Mouse (Mus musculus) liver, embryonic 15.5 days (tissue): ENCODE measurements around the gene Gpc6. TPM values are rescaled to one million over a fixed set of nuclear protein-coding genes. Genes with fewer than 3 reads are reported as not detected.
"Not testable (repeated sequence)": the region's sequence is repeated elsewhere in the genome, so short reads cannot be mapped to it uniquely, and the experiment has no call there.

ENCODE experiments used
- ATAC-seq: fragments of 200-750 bp; cut with Nextera tagmentation; 2 replicates; pipeline ENCODE4 v1.8.0; 2017; ENCODE audit warnings: moderate number of reproducible peaks, mild to moderate bottlenecking, moderate library complexity; ENCODE audit not compliant: insufficient read depth
- H3K27ac ChIP-seq: fragments of 300-500 bp; sonication (generic); replicated peaks from 2 replicates; pipeline ENCODE4 v1.5.1; 2015; ENCODE audit warnings: mild to moderate bottlenecking, inconsistent platforms
- H3K27me3 ChIP-seq: fragments of 300-500 bp; sonication (generic); 2 replicates; pipeline ENCODE4 v1.6.1; 2015; ENCODE audit warnings: mild to moderate bottlenecking, inconsistent platforms
- H3K36me3 ChIP-seq: fragments of 300-500 bp; sonication (generic); replicated peaks from 2 replicates; pipeline ENCODE4 v1.6.1; 2015; ENCODE audit warnings: moderate library complexity, mild to moderate bottlenecking, inconsistent platforms
- H3K4me1 ChIP-seq: fragments of 300-500 bp; sonication (generic); replicated peaks from 2 replicates; pipeline ENCODE4 v1.6.1; 2015; ENCODE audit warnings: inconsistent platforms
- H3K4me2 ChIP-seq: fragments of 300-500 bp; sonication (generic); 2 replicates; pipeline ENCODE4 v1.6.1; 2015; ENCODE audit warnings: moderate library complexity, mild to moderate bottlenecking, inconsistent platforms
- H3K4me3 ChIP-seq: fragments of 300-500 bp; sonication (generic); replicated peaks from 2 replicates; pipeline ENCODE4 v1.5.1; 2015; ENCODE audit warnings: mild to moderate bottlenecking, inconsistent platforms
- H3K9ac ChIP-seq: fragments of 300-500 bp; sonication (generic); 2 replicates; pipeline ENCODE4 v1.6.1; 2015; ENCODE audit warnings: moderate library complexity, mild to moderate bottlenecking, inconsistent platforms
- H3K9me3 ChIP-seq: fragments of 300-500 bp; sonication (generic); replicated peaks from 2 replicates; pipeline ENCODE4 v1.6.1; 2016; ENCODE audit warnings: inconsistent platforms
- WGBS: fragments of 180-500 bp; shearing (Covaris S2); methylation state at CpG from one replicate; pipeline ENCODE4 v1.1.7; 2015; ENCODE audit warnings: mixed read lengths; ENCODE audit not compliant: insufficient replicate concordance; 5-methylcytosine and 5-hydroxymethylcytosine counted together
- polyA plus RNA-seq: library from polyadenylated mRNA; unstranded; fragments of >200 nt; fragmentation: Nextera tagmentation; extraction: Ambion mirVana; gene quantifications from 2 replicates; pipeline ENCODE4 v1.2.1, GENCODE M21; 2015

Gene Gpc6
- polyA plus RNA-seq, 1 experiment from 2014 or later: 3.4 TPM

DNA sequence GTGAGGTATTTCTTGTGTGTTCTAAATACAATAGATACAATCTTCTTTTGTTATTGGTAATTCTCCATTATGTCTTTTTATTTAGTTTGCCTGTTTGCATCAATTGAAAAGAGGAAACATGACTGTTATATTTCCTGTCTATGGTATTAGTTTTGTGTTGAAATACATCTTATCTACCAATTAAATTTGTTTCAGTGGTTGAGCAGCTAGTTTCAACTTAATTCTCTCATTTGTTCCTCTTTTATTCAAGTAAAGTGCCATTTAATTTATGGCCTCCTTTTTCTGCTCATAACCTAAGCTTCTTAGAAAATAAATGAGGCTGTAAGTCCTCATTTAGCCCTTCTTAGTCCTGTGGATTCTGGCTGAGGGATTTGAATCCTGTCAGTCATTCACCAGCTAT, 489.9 kb downstream of the Gpc6 start:
- Histone ChIP-seq H3K27ac (no peak overlapping the region), H3K36me3 (no peaks in the 10 kb centered on the region), H3K27me3 (no peaks in the 10 kb centered on the region), H3K9ac (no peak overlapping the region), H3K9me3 (no peaks in the 10 kb centered on the region), H3K4me3 (no peak overlapping the region), H3K4me2 (no peak overlapping the region), H3K4me1 (no peaks in the 10 kb centered on the region)
- no peak for ATAC-seq

DNA sequence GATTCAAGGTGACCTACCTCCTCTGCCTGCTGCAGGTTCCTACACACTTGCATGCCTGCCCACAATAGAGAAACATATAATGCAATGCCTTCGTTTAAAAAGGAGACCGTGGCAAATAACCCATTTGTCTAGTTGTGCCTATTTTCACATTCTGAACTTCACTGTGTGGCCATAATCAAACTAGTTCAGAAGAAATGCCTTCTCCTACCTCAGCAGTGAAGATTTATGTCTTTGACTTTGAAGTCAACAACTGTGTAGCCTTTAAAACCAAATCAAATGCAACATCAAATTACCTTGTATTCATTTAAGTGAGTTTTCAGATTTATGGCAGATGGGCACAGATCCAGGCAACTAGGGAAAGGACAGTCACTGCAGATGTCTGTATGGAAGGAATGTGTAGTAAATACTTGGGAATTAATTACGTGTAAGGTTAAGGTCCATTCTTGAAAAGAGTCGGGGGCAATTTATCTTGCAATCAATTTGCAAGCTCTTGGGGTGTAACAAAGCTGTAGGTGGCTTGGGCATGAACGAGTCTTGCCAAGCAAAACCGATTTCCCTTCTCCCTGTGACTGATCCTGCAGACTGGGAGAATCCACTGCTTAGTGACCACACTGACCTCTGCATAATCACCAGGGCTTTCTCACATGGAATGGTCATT, 494.6 kb downstream of the Gpc6 start:
- no peak for ATAC-seq
- H3K9ac ChIP-seq: no peak overlapping the region
- H3K27me3 ChIP-seq: no peaks in the 10 kb centered on the region
- H3K9me3 ChIP-seq: no peaks in the 10 kb centered on the region
- no peak overlapping the region for H3K27ac ChIP-seq
- no peaks in the 10 kb centered on the region for H3K4me1 ChIP-seq
- H3K4me3 ChIP-seq: no peak overlapping the region
- no peak overlapping the region for H3K4me2 ChIP-seq
- no peaks in the 10 kb centered on the region for H3K36me3 ChIP-seq
- WGBS: 62% methylated on average over 6 of the region's 6 CpGs

DNA sequence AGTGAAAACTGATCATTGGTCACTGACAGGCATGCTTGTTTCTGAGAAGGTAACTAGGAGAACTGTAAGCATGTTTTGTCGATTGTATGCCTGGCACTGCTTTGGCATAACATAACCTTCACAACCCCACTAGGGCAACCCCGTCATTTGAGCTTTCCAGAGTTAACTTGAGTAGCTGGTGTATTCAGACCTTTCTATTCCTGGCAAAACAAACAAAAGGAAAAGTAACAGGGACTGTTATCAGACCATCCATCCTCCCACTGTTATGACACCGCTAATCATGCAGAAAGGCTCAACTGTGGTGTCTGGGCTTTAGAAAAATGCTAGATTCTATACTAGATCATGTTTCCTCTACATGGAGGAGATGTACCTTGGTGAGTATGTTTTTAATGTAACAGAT, 496.1 kb downstream of the Gpc6 start:
- no peaks in the 10 kb centered on the region for H3K27me3 ChIP-seq
- WGBS: 55% methylated on average over 3 of the region's 3 CpGs
- no peaks in the 10 kb centered on the region for H3K36me3 ChIP-seq
- no peak overlapping the region for H3K4me2 ChIP-seq
- no peaks in the 10 kb centered on the region for H3K4me1 ChIP-seq
- no peak for ATAC-seq
- no peak overlapping the region for H3K27ac ChIP-seq
- no peak overlapping the region for H3K9ac ChIP-seq
- no peak overlapping the region for H3K4me3 ChIP-seq
- no peaks in the 10 kb centered on the region for H3K9me3 ChIP-seq

DNA sequence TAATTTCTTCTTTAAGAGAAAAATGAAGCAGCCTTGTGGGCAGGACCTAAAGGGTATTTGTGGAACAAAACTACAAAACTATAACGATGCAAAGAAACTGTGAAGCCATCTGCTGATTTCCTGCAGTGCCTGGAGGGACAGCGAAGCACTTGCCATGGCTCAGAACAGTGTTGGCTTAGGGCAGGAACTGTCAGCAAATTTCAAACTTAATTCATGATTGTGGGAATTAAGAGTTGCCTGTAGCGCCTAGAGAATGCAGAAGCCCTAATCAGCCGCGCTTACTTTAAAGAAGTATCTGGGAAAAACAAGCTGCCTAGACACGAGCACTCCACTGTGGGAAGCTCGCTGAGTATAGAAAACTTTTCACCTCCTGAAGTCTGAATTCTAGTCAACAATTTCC, 501.0 kb downstream of the Gpc6 start:
- Histone ChIP-seq H3K9me3 (no peaks in the 10 kb centered on the region), H3K36me3 (no peaks in the 10 kb centered on the region), H3K9ac (no peak overlapping the region), H3K4me1 (no peaks in the 10 kb centered on the region), H3K4me2 (no peak overlapping the region), H3K4me3 (no peak overlapping the region), H3K27ac (no peak overlapping the region), H3K27me3 (no peaks in the 10 kb centered on the region)
- WGBS: 39% methylated on average over 7 of the region's 7 CpGs
- no peak for ATAC-seq

DNA sequence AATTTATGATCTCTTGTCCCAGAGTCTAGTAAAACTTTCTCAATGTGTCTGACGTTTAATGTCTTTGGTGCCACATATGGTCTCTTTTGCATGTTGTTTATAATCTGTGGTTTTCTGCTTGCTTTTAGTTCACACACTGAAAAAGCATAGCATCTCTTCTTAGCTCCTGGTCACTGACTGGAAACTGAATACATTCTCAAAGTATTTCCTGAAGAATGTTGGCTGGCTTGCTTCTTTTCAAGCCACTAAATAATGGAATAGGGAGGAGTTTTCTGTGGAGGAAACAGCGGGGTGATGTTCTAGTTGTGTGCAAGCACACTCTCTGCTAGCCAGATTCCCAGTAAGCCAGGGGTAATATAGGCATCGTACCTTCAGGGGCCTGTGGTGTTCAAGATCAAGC, 502.7 kb downstream of the Gpc6 start:
- H3K9ac ChIP-seq: no peak overlapping the region
- no peaks in the 10 kb centered on the region for H3K9me3 ChIP-seq
- H3K4me2 ChIP-seq: no peak overlapping the region
- H3K4me3 ChIP-seq: no peak overlapping the region
- no peaks in the 10 kb centered on the region for H3K36me3 ChIP-seq
- ATAC-seq: no peak
- H3K27me3 ChIP-seq: no peaks in the 10 kb centered on the region
- no peaks in the 10 kb centered on the region for H3K4me1 ChIP-seq
- H3K27ac ChIP-seq: no peak overlapping the region
- 38% methylated on average over 3 of the region's 3 CpGs for WGBS

DNA sequence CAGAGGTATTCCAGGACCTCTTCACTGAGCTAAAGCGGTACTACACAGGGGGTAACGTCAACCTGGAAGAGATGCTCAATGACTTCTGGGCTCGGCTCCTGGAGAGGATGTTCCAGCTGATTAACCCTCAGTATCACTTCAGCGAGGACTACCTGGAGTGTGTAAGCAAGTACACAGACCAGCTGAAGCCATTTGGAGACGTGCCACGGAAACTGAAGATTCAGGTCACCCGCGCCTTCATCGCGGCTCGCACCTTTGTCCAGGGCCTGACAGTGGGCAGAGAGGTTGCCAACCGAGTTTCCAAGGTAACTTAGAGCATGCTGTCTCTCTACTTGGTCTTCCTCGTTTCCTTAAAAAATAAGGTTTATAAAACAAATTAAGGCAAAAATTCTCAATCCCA, 510.6 kb downstream of the Gpc6 start:
- no peaks in the 10 kb centered on the region for H3K36me3 ChIP-seq
- no peaks in the 10 kb centered on the region for H3K4me1 ChIP-seq
- H3K4me3 ChIP-seq: no peak overlapping the region
- no peak overlapping the region for H3K27ac ChIP-seq
- no peak overlapping the region for H3K4me2 ChIP-seq
- no peak overlapping the region for H3K9ac ChIP-seq
- H3K27me3 ChIP-seq: no peaks in the 10 kb centered on the region
- 76% methylated on average over 13 of the region's 13 CpGs for whole genome bisulfite sequencing
- no peaks in the 10 kb centered on the region for H3K9me3 ChIP-seq
- ATAC-seq: no peak

DNA sequence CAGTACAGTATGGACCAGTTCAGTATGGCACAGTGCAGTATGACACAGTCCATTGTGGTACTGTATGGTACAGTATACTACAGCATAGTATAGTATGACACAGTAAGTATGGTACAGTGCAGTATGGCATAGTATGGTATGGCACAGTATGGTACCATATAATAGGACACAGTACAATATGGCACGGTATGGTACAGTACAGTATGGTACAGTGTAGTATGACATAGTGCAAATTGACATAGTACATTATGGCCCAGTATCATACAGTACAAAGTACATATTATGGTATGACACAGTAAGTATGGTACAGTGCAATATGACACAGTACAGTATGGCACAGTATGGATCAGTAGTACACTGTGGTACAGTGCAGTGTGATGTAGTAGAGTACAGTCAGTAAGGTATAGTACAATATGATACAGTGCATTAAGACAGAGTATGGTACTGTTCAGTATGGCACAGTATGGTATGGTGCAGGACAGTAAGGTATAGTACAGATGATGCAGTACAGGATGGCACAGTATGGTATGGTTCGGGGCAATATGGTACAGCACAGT, 521.6 kb downstream of the Gpc6 start:
- not testable (repeated sequence) for H3K4me3 ChIP-seq, H3K36me3 ChIP-seq, H3K27me3 ChIP-seq, H3K27ac ChIP-seq, H3K9ac ChIP-seq, H3K9me3 ChIP-seq, ATAC-seq, H3K4me1 ChIP-seq, H3K4me2 ChIP-seq
- 69% methylated on average over 2 of the region's 2 CpGs for WGBS

DNA sequence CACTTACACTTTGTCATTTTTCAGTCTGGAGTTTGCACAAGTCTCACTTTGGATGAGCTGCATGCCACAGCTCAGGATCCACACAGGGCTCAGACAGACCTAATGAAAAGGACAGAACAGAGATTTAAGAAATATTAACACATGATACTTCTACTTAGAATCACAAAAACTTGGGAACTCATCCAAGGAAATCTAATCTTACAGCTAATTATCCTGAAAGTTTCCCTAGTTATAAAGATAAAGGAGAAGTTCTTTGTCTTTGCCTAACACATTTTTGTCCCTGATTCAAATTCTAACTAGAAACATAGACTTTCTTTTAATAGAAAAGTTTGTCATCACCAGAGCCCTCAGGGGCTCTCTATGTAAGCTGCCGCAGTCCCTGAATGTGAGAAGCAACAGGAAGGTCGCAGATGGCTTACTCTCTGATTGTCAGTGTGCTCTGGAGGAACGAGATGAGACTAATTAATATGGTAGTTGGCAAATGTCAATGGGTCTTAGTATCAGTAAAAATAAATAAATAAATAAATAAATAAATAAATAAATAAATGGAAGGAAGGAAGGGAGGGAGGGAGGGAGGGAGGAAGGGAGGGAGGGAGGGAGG, 526.4 kb downstream of the Gpc6 start:
- H3K27ac ChIP-seq: no peak overlapping the region
- WGBS: 60% methylated on average over 3 of the region's 3 CpGs
- no peak for ATAC-seq
- no peaks in the 10 kb centered on the region for H3K4me1 ChIP-seq
- no peak overlapping the region for H3K4me2 ChIP-seq
- no peaks in the 10 kb centered on the region for H3K36me3 ChIP-seq
- H3K27me3 ChIP-seq: no peaks in the 10 kb centered on the region
- H3K9ac ChIP-seq: no peak overlapping the region
- H3K4me3 ChIP-seq: no peak overlapping the region
- H3K9me3 ChIP-seq: no peaks in the 10 kb centered on the region

DNA sequence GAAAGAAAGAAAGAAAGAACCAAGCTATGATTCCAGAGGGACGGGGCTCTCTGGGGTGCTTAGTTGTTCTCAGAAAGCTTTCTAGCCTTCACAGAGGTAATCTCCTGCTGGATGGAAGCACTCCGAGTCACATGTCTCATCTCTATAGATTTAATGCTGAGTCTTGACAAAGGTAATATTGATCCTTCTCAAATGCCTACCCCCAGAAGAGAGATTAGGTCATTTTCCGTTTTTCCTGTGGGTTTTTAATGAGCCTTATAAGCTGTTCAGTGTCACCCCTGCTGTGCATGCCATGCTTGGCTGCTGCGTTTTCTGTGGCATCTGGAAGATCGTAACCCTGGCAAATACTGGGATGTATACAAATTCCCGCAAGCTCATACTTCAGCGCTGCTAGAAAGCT, 527.0 kb downstream of the Gpc6 start:
- Histone ChIP-seq H3K36me3 (no peaks in the 10 kb centered on the region), H3K9ac (no peak overlapping the region), H3K4me1 (no peaks in the 10 kb centered on the region), H3K4me2 (no peak overlapping the region), H3K9me3 (no peaks in the 10 kb centered on the region), H3K27me3 (no peaks in the 10 kb centered on the region), H3K27ac (no peak overlapping the region), H3K4me3 (no peak overlapping the region)
- 64% methylated on average over 7 of the region's 7 CpGs for WGBS
- ATAC-seq: no peak

DNA sequence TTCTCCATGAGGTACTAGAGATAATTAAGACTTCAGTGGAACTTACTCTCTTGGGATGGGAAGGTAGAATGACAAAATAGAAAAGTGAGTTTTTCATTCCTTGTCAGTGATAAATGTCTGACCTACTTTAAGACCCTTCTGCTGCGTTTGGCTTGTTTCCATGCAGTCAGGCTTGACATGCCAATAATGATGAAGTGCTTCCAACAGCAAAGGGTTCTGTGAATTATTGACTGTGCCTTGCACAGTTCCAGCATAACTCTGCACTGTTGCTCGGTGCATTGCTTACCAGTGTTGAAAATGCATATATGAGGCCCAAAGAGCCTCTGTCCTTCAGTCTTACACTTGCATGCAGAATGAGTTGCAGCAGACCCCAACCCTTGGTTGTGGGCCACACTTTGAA, 548.3 kb downstream of the Gpc6 start:
- Histone ChIP-seq H3K9me3 (no peaks in the 10 kb centered on the region), H3K27me3 (no peaks in the 10 kb centered on the region), H3K4me3 (no peak overlapping the region), H3K4me1 (no peaks in the 10 kb centered on the region), H3K36me3 (no peaks in the 10 kb centered on the region), H3K27ac (no peak overlapping the region), H3K9ac (no peak overlapping the region), H3K4me2 (no peak overlapping the region)
- 61% methylated on average over 2 of the region's 2 CpGs for WGBS
- no peak for ATAC-seq

DNA sequence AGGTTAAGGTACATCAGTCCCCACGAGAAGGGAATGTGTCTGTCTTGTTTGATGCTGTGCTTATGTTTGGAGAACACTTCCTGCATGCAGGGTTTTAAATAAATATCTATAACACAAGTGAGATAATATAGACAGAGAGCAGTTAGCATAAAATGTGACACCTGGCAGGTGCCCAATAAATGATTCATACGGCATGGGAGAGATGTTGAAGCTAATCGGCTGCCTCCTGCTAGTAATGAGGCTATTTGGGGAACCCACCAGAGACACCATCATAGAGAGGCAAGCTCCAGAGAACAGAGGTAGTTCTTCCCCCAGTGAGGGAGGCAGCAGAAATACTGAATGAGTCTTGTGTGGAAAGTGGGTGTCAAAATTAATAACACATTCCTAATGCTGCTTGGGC, 553.8 kb downstream of the Gpc6 start:
- WGBS: 68% methylated on average over 3 of the region's 3 CpGs
- Histone ChIP-seq H3K4me2 (no peak overlapping the region), H3K36me3 (no peaks in the 10 kb centered on the region), H3K9ac (no peak overlapping the region), H3K27ac (no peak overlapping the region), H3K27me3 (no peaks in the 10 kb centered on the region), H3K4me1 (no peaks in the 10 kb centered on the region), H3K4me3 (no peak overlapping the region), H3K9me3 (no peaks in the 10 kb centered on the region)
- no peak for ATAC-seq
